Mouse (Mus musculus): Measurements from ENCODE around the gene Prss37.

Gene Prss37

GRCm38 (mm10) chr6:40519408-40519807, at the start of gene Prss37:
TSS of gene Prss37 (minus strand) at chr6:40519508.
- in situ Hi-C loops (cut with MboI; ENCODE audit: low sequenced_read_pairs): no loop called here

- in situ Hi-C loops (cut with MboI; ENCODE audit: low sequenced_read_pairs): no loop called here
Measured at GRCm38 (mm10) chr6:40554950-40555349, 35.6 kb upstream of the Prss37 start, which contains the start of gene Olfr461. TSS of gene Olfr461 (minus strand) at chr6:40555050.

GRCm38 (mm10) chr6:40544690-40545089, 25.4 kb upstream of the Prss37 start:
- in situ Hi-C loops (cut with MboI; ENCODE audit: low sequenced_read_pairs): no loop called here

- in situ Hi-C loops (cut with MboI; ENCODE audit: low sequenced_read_pairs): no loop called here
Measured at GRCm38 (mm10) chr6:40493229-40493628, 26.1 kb downstream of the Prss37 start, which contains the start of gene Tas2r108. TSS of gene Tas2r108 (plus strand) at chr6:40493529.

- in situ Hi-C loops (cut with MboI; ENCODE audit: low sequenced_read_pairs): no loop called here
Measured at GRCm38 (mm10) chr6:40490933-40491332, 28.4 kb downstream of the Prss37 start, which contains the start of gene Tas2r137. TSS of gene Tas2r137 (plus strand) at chr6:40491233.

- in situ Hi-C loops (cut with MboI; ENCODE audit: low sequenced_read_pairs): loop anchor here (10.0 kb wide), 1 partner anchor 192 kb away; no protein-coding TSS in a partner anchor
Measured at GRCm38 (mm10) chr6:40482318-40482717, 37.0 kb downstream of the Prss37 start.

GRCm38 (mm10) chr6:40479705-40480104, 39.6 kb downstream of the Prss37 start:
- in situ Hi-C loops (cut with MboI; ENCODE audit: low sequenced_read_pairs): loop anchor here (10.0 kb wide), 1 partner anchor 195 kb away; no protein-coding TSS in a partner anchor

GRCm38 (mm10) chr6:40476132-40476531, 43.2 kb downstream of the Prss37 start:
- in situ Hi-C loops (cut with MboI; ENCODE audit: low sequenced_read_pairs): no loop called here

- in situ Hi-C loops (cut with MboI; ENCODE audit: low sequenced_read_pairs): no loop called here
Measured at GRCm38 (mm10) chr6:40471720-40472010, 47.6 kb downstream of the Prss37 start.

- in situ Hi-C loops (cut with MboI; ENCODE audit: low sequenced_read_pairs): no loop called here
Measured at GRCm38 (mm10) chr6:40470916-40471719, 48.2 kb downstream of the Prss37 start, which contains the start of gene Ssbp1. TSS of gene Ssbp1 (plus strand) at chr6:40471352.

GRCm38 (mm10) chr6:40465710-40466109, 53.6 kb downstream of the Prss37 start:
- in situ Hi-C loops (cut with MboI; ENCODE audit: low sequenced_read_pairs): no loop called here
